Mouse (Mus musculus) adrenal gland, adult 8-10 months (tissue): ENCODE measurements around the gene Trmt112. TPM values are rescaled to one million over a fixed set of nuclear protein-coding genes. Genes with fewer than 3 reads are reported as not detected.
A peak's percentile ranks its signal among the peaks of the same experiment; 100 is the strongest.

ENCODE experiments used
- DNase-seq: peaks from one replicate; pipeline ENCODE4 v3.0.0; 2022
- total RNA-seq, 4 experiments: library from RNA; stranded (reverse); gene quantifications; 2 replicates each; pipeline ENCODE4 v1.2.4; 2022

Gene Trmt112
- total RNA-seq, 4 experiments from 2014 or later: 83.2 to 116 (median 99.0) TPM

GRCm38 (mm10) chr19:6909021-6909420 lies 477 bp upstream of the Trmt112 start:
- no peak for DNase-seq

- DNase-seq: peak; percentile 53
Observed at GRCm38 (mm10) chr19:6910306-6910705, 808 bp downstream of the Trmt112 start.

DNA sequence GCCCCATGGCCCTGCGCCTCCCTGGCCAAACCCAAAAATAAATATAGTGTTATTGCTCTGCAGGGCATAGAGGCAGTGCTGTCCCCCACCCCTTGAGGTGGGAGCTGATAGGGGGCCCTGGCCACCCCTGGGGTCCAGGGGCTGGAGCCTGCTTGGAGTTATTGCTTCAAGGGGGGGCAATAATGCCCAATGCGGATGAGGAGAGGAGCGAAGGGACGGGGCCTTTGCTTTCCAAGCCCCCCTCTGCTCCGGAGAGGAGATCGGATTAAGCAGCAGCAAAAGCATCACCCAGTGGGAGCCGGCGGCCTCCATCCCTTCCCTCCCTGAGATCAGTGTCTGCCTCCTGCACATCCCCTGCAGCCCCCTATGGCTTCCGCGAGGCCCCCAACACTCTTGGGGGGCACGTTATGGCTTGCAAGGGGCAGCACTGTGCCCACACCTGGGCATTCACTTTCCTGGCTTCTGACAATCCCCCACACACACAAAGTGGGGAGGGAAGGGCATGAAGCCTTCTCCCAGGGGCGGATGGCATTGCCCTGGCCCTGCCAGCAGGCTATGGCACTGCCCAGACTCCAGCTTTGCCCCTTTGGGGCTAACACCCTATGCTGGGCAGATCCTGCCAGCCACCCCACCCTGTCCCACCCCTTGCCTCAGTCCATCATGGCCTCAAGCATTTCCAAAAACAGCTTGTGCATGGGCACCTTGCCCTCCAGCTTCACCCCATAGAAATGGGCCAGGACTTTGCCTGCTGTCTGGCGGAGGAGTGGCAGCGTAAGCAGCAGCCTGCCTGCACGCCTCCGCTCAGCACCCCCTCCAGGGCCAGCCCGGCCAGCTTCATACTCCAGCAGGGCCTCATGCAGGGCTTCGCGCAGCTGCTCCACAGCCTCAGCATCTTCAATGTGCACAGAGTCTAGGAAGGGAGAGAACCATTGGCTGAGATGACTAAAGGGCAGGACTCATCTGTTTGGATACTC lies 1.9 kb downstream of the Trmt112 start:
- DNase-seq: no peak

GRCm38 (mm10) chr19:6912205-6912970 lies 2.9 kb downstream of the Trmt112 start:
- DNase-seq: no peak

- DNase-seq: no peak
Observed at GRCm38 (mm10) chr19:6913036-6913435, 3.5 kb downstream of the Trmt112 start.

DNA sequence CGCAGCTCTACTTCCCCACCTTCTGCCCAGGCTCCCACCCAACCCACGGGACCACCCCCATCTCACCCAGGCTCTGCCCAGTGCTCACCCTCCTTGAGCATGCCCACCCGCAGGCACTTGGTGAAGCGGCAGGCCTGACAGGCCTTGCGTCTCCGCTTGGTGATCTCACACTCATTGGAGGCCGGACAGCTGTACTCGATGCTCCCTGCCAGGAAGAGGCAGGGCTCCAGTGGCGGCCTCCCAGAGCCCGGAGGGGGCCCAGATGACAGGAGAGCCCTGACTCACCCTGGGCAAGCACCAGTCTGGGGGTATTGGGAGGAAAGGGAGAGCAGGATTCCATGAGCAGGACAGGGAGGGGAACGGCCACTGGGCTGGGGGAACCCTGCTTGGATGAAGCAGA lies 4.5 kb downstream of the Trmt112 start:
- no peak for DNase-seq

GRCm38 (mm10) chr19:6914540-6914939 lies 5.0 kb downstream of the Trmt112 start:
- no peak for DNase-seq

DNA sequence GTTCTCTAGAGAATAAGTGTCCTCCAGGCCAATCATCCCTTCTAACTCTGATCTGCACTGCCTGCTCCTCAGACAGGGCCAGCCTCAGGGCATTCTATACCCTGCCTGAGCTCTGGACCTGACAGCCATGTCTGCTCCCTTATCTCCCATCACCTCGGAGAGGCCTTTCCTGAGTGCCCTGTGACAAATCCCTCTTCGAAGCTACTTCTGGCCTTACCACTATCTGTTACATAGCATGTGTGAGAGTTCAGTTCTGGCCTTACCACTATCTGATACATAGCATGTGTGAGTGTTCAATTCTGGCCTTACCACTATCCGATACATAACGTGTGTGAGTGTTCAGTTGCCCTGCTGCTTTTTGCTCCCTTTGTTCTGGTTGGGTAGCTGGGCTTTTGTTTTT lies 5.8 kb downstream of the Trmt112 start:
- no peak for DNase-seq

GRCm38 (mm10) chr19:6916496-6916895 lies 7.0 kb downstream of the Trmt112 start:
- no peak for DNase-seq

DNA sequence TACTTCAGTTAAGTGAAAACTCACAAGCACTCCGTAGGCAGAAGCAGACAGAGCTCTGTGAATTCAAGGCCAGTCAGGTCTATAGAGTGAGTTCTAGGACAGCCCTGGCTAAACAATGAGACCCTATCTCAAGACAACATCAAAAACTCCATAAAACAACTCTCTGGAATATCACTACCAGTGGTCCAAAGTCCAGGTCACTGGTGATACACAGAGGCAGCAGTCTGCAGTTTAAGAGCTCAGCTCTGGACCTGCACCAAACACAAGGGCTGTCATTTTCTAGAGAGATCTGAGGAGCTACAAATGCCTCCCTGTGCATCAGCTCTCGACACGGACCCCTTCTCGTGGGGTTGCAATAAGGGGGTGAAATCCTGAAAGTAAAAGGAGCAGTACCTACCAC lies 8.8 kb downstream of the Trmt112 start:
- no peak for DNase-seq

- DNase-seq: no peak
Observed at GRCm38 (mm10) chr19:6919431-6919830, 9.9 kb downstream of the Trmt112 start.

DNA sequence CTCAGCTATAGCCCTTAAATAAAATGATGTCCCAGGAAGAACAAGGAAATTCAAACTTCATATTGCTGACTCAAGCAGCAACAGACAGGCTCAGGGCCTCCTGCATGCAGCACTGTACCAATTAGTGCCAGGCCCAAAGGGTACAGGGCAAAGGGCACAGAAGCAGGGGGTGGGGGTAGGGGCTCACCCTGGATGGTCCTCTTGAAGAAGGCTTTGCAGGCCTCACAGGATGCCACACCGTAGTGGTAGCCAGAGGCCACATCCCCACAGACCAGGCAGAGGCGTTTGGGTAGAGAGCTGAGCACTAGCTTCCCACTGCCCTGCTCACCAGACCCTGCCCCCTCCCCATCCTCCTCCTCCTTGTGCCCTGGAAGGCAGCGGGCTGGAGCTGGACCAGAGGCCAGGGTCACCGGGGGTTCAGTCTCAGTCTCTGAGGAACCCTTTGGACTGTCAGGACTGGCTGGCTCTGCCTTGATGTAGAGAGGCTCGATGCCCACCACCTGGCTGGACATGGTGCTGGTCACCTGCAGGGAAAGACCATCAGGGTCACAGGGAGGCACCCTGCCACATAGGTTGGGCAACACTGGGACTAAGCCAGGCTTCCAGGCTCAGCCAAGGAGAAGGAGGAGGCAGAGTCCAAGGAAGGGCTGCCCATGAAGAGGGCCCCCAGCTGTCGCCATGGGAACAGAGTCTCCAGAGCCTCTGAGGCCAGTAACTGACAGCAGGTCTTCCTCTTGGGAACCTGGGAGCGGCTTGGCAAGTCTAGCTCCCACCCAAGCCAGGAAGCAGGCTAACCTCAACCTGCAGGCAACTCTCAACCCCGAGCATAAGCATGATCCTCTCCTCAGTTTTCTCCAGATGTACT lies 10.6 kb downstream of the Trmt112 start:
- peak; percentile 68 for DNase-seq

- DNase-seq: peak; percentile 64
Observed at GRCm38 (mm10) chr19:6920741-6921636, 11.5 kb downstream of the Trmt112 start.

- peak; percentile 100 for DNase-seq
Observed at GRCm38 (mm10) chr19:6921647-6922567, 12.4 kb downstream of the Trmt112 start, which contains the start of gene Esrra. Gene Esrra, minus strand, starts transcription at chr19:6921813.

GRCm38 (mm10) chr19:6922901-6923735 lies 13.6 kb downstream of the Trmt112 start:
- DNase-seq: no peak

DNA sequence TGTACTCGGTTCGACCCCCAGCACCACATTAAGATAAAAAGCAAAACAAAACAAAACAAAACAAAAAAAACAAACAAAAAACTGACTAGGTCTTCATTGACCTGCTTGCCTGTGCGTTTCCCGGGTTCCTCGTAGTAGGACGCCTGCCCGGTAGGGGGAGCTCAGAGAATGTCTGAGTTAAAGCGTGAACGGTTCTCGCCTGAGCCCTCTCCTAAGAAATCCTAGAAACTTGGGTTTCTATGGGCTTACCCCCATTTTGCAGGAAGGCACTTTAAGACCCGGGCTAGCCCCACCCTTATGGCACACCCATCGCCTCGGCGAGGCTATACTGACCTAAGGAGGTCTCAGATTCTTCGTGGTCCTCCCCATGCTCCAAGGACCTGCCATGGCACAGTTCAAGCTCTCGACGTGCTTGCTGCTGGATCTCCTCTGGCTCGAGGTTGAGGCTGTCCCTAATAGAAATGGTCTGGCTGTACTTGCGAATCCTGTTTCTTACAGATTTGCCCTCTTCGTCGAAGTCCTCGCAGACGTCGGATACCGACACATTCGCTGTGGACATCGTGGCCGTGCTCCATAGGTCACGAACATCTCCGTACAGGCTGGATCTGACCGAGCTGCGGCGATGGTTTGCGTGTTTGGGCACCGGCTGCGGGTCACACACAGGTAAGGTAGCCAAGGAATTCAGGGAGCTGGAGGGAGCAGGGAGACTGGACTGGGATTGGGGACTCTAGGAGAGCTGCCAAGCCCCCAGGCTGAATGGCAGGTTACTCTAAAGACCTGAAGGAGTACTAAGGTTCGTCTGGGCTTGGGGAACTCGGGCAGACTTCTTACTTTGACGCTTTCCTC lies 15.2 kb downstream of the Trmt112 start:
- DNase-seq: peak; percentile 70

- DNase-seq: no peak
Observed at GRCm38 (mm10) chr19:6925307-6925573, 15.7 kb downstream of the Trmt112 start, which contains the start of gene Catsperz. Gene Catsperz, minus strand, starts transcription at chr19:6925380.

DNA sequence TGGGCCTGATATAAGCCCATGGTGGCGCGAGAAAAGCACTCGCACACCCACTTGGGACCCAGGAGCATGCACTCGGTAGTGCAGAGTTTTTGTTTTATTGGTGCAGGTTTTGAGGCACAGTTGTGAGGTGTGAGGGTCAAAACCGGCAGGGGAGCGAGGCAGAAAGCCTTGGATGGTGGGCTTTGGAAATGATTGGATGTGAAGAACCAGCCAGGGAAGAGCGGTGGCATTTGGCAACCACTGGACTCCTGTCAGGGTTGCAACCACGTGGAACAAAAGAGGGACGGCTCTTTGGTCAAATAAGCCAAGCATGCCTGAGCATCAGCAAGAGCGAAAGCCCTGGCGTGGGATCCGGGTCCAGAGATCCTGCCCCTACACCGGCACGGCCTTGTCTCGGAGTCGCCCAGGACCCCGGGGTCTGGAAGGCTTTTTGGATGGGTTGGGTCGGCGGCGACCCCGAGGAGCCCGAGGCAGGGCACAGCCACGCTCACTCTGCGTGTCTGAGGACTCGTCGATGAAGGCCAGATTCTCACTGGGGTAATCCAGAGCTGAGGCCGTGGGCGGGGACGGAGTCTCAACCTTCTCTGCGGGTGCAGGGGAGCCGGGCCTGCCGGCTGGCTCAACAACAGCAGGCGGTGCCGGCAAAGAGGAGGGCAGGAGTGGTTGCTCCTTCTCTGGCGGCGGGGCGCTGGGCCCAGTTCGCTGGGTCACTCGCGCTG lies 16.3 kb downstream of the Trmt112 start:
- DNase-seq: no peak
